Mouse (Mus musculus): ENCODE data around the gene Rab3d. TPM values are rescaled to one million over a fixed set of nuclear protein-coding genes. Genes with fewer than 3 reads are reported as not detected.

Gene Rab3d
- 25.1 TPM for polyA plus RNA-seq (2015; fragmentation: Illumina TruSeq; extraction: RNeasy Lipid Tissue Mini Kit (QIAGEN cat#74804); ENCODE audit: insufficient read depth, low read depth, low replicate concordance)

DNA sequence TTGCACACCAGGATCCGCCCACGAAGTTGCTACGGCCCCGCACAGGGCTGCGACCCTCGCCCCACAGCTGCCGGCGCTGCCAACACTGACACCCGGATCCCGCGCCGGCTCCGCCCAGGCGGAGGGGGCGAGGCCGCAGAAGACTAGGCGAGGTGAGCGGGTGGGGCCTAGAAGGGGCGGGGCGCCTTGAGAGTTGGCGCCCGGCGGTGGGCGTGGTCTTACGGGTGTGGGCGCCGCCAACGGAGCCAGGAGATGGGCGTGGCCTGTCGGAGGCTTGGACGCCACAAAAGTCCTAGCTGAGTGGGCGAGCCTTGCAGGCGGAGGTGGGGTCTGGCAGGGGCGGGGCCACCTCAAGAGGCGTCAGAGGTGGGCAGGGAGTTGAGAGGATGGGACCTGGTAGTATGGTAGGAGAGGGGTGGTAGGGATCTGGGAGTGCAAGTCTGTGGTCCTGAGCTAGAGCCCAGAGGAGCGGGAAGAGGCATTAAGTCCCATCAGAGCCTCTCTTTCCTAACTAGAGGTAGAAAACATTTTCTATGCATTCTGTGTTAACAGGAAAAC, at the start of gene Rab3d:
TSS of gene Rab3d (minus strand) at position 158 of the 558 bp plus-strand sequence.

DNA sequence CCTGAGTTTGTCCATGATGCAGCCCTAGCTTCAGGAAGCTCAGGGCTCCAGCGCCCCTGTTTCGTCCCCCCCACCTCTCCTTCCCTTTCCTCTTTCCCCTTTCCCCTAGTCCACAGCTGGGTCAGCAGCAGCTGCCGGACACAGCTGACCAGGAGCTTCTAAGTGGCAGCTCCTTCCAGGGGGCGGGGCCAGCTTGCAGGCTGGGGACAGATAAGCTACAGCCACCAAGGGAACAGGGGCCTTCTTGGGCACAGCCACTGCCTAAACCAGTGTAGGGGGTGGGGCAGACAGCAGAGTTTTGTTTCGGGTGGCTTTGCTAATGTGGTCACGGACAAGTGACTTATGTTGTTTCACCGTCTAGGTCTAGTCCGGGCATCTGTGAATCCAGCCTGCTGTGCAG, 45.4 kb upstream of the Rab3d start, which contains the start of gene Epor:
TSS of gene Epor (minus strand) at position 90 of the 400 bp plus-strand sequence.

DNA sequence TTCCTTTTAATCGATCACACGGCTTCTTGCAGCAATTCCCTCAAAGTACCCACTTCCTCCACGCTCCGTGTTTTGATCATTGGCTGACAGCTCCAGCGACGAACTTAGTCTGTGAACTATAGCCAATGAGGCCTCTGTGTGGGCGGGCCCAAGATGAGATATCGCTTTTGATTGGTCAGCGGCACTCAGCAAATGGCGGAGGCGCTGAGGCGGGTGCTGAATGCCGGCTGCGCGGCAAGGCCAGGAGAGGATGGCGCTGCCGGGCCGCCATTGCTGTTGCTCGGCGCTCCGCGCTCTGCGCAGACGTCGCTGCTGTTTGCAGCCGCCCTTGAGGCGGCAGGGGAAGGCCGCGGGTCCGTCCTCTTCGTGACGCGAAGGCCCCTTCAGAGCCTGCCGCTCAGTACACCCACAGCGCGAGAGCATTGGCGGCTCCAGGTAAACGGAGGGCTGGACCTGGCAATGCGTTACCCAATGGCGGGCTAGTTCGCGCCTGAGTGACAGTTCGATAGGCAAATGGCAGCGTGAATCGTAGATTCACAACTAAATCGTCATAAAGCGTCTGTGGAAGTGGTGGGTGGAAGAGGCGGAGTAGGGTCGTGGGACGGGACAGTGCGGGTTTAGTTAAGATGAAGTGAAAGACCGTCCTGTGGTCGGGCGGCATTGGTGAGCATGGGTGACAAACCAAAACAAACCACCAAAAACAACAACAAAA, 37.7 kb upstream of the Rab3d start, which contains the start of gene Swsap1:
TSS of gene Swsap1 (plus strand) at position 186 of the 712 bp plus-strand sequence.

DNA sequence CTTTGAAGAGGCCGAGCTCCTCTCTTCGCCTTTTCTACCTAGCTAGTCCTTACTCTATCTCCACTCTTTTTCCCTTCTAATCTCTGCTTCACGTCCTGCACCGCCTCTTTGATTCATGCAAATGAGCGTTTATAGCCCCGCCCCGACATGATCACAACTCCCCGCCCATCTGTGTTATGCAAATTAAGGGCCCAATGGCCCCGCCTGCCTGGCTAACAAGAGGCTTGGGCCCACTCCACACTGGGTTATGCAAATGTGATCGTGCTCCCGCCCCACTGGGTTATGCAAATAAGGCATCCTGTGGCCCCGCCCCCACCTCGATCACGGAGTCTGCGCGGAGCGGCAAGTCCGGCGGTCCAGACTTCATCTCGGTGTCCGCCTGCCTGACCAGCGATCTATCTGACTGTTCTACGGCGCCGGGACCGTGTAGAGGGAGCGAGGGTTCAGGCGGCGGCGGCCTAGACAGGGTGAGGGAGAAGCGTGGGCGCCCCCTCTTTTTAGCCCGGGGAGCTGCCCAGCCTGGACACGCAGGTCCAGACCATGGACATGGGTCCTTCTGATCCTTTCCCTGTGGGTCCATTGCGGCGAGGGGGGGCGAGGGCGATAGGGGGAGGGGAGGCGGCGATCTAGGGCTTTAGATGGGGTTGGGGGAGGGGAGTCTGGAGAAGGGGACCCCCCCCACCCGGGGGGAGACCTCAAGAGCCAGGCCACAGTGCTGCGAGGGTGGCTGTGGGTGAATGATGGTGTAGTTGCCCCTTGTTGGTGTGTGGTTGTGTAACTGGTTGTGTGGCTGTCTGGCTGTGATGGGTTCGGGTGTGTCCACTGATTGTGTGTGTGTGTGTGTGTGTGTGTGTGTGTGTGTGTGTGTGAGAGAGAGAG, 18.9 kb upstream of the Rab3d start, which contains the start of gene Plppr2:
TSS of gene Plppr2 (plus strand) at position 342 of the 879 bp plus-strand sequence.

DNA sequence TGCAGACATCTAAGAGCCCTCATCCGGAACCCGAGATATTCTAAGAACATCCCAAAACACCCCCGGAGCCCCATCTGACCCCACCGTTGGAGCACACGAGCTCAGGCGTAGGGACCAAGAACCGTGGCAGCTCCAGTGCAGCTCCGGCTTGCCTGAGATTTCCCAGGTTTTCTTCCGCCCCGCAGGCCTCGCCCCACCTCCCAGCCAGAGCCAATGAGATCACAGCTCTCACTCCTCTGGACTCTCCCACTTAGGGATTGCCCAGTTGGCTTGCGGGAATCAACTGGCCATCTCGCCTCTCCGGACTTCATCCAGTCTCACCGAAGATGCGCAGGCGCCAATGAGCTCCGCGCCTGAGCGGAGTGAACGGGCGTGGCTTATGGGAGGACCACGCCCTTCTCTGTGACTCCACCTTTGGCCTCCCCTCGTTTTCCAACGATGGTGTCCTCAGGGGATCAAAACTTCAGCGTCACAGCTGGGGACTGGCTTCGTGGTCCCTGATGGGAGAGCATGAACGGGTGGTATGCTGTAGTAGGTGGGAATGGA, 9.3 kb upstream of the Rab3d start, which contains the start of the genes Ccdc159 and Tmem205:
TSS of gene Ccdc159 (plus strand) at position 264 of the 546 bp plus-strand sequence.
TSS of gene Tmem205 (minus strand) at position 349 of the 546 bp plus-strand sequence.

Other genes with a start within 250 kb of the Rab3d start
- 6.7 TPM for gene Ldlr, start 194.7 kb downstream of the Rab3d start, polyA plus RNA-seq (2015; fragmentation: Illumina TruSeq; extraction: RNeasy Lipid Tissue Mini Kit (QIAGEN cat#74804); ENCODE audit: insufficient read depth, low read depth, low replicate concordance)
- 1.3 TPM for gene Spc24, start 157.9 kb downstream of the Rab3d start, polyA plus RNA-seq (2015; fragmentation: Illumina TruSeq; extraction: RNeasy Lipid Tissue Mini Kit (QIAGEN cat#74804); ENCODE audit: insufficient read depth, low read depth, low replicate concordance)
- 7.1 TPM for gene Kank2, start 119.4 kb downstream of the Rab3d start, polyA plus RNA-seq (2015; fragmentation: Illumina TruSeq; extraction: RNeasy Lipid Tissue Mini Kit (QIAGEN cat#74804); ENCODE audit: insufficient read depth, low read depth, low replicate concordance)
- 10.6 TPM for gene Angptl8, start 82.7 kb downstream of the Rab3d start, polyA plus RNA-seq (2015; fragmentation: Illumina TruSeq; extraction: RNeasy Lipid Tissue Mini Kit (QIAGEN cat#74804); ENCODE audit: insufficient read depth, low read depth, low replicate concordance)
- gene Dock6, start 65.6 kb downstream of the Rab3d start, polyA plus RNA-seq (2015; fragmentation: Illumina TruSeq; extraction: RNeasy Lipid Tissue Mini Kit (QIAGEN cat#74804); ENCODE audit: insufficient read depth, low read depth, low replicate concordance): 15.0 TPM
- 3.1 TPM for gene Ccdc159, start 9.3 kb upstream of the Rab3d start, polyA plus RNA-seq (2015; fragmentation: Illumina TruSeq; extraction: RNeasy Lipid Tissue Mini Kit (QIAGEN cat#74804); ENCODE audit: insufficient read depth, low read depth, low replicate concordance)
- gene Tmem205, start 9.4 kb upstream of the Rab3d start, polyA plus RNA-seq (2015; fragmentation: Illumina TruSeq; extraction: RNeasy Lipid Tissue Mini Kit (QIAGEN cat#74804); ENCODE audit: insufficient read depth, low read depth, low replicate concordance): 27.1 TPM
- gene Plppr2, start 18.8 kb upstream of the Rab3d start, polyA plus RNA-seq (2015; fragmentation: Illumina TruSeq; extraction: RNeasy Lipid Tissue Mini Kit (QIAGEN cat#74804); ENCODE audit: insufficient read depth, low read depth, low replicate concordance): 4.7 TPM
- 3.1 TPM for gene Swsap1, start 37.6 kb upstream of the Rab3d start, polyA plus RNA-seq (2015; fragmentation: Illumina TruSeq; extraction: RNeasy Lipid Tissue Mini Kit (QIAGEN cat#74804); ENCODE audit: insufficient read depth, low read depth, low replicate concordance)
- not detected for gene Epor, start 45.3 kb upstream of the Rab3d start, polyA plus RNA-seq (2015; fragmentation: Illumina TruSeq; extraction: RNeasy Lipid Tissue Mini Kit (QIAGEN cat#74804); ENCODE audit: insufficient read depth, low read depth, low replicate concordance)
- gene Rgl3, start 71.3 kb upstream of the Rab3d start, polyA plus RNA-seq (2015; fragmentation: Illumina TruSeq; extraction: RNeasy Lipid Tissue Mini Kit (QIAGEN cat#74804); ENCODE audit: insufficient read depth, low read depth, low replicate concordance): 8.2 TPM
- gene Ccdc151, start 84.4 kb upstream of the Rab3d start, polyA plus RNA-seq (2015; fragmentation: Illumina TruSeq; extraction: RNeasy Lipid Tissue Mini Kit (QIAGEN cat#74804); ENCODE audit: insufficient read depth, low read depth, low replicate concordance): not detected
- 16.0 TPM for gene Prkcsh, start 84.6 kb upstream of the Rab3d start, polyA plus RNA-seq (2015; fragmentation: Illumina TruSeq; extraction: RNeasy Lipid Tissue Mini Kit (QIAGEN cat#74804); ENCODE audit: insufficient read depth, low read depth, low replicate concordance)
- 0.20 TPM for gene Elavl3, start 133.8 kb upstream of the Rab3d start, polyA plus RNA-seq (2015; fragmentation: Illumina TruSeq; extraction: RNeasy Lipid Tissue Mini Kit (QIAGEN cat#74804); ENCODE audit: insufficient read depth, low read depth, low replicate concordance)
- 1.6 TPM for gene Gm49318, start 153.1 kb upstream of the Rab3d start, polyA plus RNA-seq (2015; fragmentation: Illumina TruSeq; extraction: RNeasy Lipid Tissue Mini Kit (QIAGEN cat#74804); ENCODE audit: insufficient read depth, low read depth, low replicate concordance)
- gene Zfp653, start 153.2 kb upstream of the Rab3d start, polyA plus RNA-seq (2015; fragmentation: Illumina TruSeq; extraction: RNeasy Lipid Tissue Mini Kit (QIAGEN cat#74804); ENCODE audit: insufficient read depth, low read depth, low replicate concordance): 3.8 TPM
- 7.1 TPM for gene Ecsit, start 167.2 kb upstream of the Rab3d start, polyA plus RNA-seq (2015; fragmentation: Illumina TruSeq; extraction: RNeasy Lipid Tissue Mini Kit (QIAGEN cat#74804); ENCODE audit: insufficient read depth, low read depth, low replicate concordance)
- 3.7 TPM for gene Cnn1, start 181.0 kb upstream of the Rab3d start, polyA plus RNA-seq (2015; fragmentation: Illumina TruSeq; extraction: RNeasy Lipid Tissue Mini Kit (QIAGEN cat#74804); ENCODE audit: insufficient read depth, low read depth, low replicate concordance)
- gene Elof1, start 199.0 kb upstream of the Rab3d start, polyA plus RNA-seq (2015; fragmentation: Illumina TruSeq; extraction: RNeasy Lipid Tissue Mini Kit (QIAGEN cat#74804); ENCODE audit: insufficient read depth, low read depth, low replicate concordance): 31.4 TPM
- 7.5 TPM for gene Acp5, start 217.5 kb upstream of the Rab3d start, polyA plus RNA-seq (2015; fragmentation: Illumina TruSeq; extraction: RNeasy Lipid Tissue Mini Kit (QIAGEN cat#74804); ENCODE audit: insufficient read depth, low read depth, low replicate concordance)
- 9.3 TPM for gene Pigyl, start 238.7 kb upstream of the Rab3d start, polyA plus RNA-seq (2015; fragmentation: Illumina TruSeq; extraction: RNeasy Lipid Tissue Mini Kit (QIAGEN cat#74804); ENCODE audit: insufficient read depth, low read depth, low replicate concordance)

Measured in pancreas, adult 10 weeks (tissue).